Mouse (Mus musculus): ENCODE measurements at regions not wholly inside any gene's neighbourhood (a gene's known extent, or its start where the extent isn't known, plus 50 kb on each side); places are given as distances from the start of the nearest gene placed in this dataset.
A peak's percentile ranks its signal among the peaks of the same experiment; 100 is the strongest.

DNA sequence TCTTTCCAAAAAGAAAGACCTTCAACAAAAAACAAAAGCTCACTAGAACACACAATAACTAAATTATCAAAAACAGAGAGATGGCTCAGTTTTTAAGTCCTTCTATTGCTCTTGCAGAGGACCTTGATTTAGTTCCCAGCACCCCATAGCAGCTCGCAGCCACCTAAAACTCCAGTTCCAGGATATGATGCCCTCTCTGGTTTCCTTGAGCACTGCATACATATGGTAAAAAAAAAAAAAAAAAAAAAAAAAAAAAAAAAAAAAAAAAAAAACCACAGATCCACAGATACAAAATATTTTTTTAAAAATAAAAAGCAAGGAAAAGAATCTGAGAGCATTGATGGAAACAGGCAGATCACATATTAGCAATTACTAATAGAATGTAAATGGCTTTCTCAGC lies 113.2 kb upstream of the Vstm2b start:
- DNase-seq: no peak

GRCm38 (mm10) chr7:40786758-40787157 lies 111.4 kb upstream of the Vstm2b start:
- no peak for DNase-seq

DNA sequence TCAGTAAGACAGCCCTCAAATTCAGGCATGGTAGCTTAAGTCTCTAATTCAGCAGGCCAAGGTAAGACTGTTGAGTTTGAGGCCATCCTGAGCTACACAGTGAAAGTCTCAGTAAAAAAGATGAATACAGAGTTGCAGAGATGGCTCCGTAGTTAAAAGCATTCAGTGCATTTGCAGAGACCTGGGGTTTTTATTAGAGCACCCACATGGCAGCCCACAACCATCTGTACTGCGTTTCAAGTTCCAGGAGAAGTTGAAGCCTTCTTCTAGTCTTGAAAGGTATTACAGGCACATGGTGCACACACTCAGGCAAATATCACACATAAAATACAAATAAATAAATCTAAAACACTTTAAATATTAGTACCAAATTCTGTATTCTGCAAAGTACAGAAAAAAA lies 109.6 kb upstream of the Vstm2b start:
- no peak for DNase-seq

- DNase-seq: no peak
These were observed 103.5 kb upstream of the Vstm2b start for GRCm38 (mm10) chr7:40794458-40795207.

- no peak for DNase-seq
These were observed 98.3 kb upstream of the Vstm2b start for GRCm38 (mm10) chr7:40799794-40800193.

DNA sequence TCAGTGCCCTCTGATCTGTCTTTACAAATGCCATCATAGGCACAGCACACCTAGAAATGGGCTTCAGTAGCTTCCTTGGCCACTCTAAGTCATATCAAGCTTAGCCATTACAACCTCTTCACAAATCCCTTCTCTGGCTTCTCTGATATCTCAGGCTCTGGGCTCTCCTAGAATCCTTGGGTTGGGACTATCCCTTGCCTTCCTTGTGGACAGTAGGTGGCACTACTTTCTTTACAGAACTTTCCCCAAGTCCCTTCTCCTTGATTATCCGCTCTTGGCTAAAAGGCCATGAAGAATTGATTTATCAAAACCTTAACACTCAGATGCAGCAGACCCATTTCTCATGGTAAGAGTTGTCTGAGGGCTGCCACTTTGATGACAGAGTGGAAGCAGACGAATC lies 96.8 kb upstream of the Vstm2b start:
- DNase-seq: peak; percentile 2

GRCm38 (mm10) chr7:40805211-40805610 lies 92.9 kb upstream of the Vstm2b start:
- peak; percentile 24 for DNase-seq

DNA sequence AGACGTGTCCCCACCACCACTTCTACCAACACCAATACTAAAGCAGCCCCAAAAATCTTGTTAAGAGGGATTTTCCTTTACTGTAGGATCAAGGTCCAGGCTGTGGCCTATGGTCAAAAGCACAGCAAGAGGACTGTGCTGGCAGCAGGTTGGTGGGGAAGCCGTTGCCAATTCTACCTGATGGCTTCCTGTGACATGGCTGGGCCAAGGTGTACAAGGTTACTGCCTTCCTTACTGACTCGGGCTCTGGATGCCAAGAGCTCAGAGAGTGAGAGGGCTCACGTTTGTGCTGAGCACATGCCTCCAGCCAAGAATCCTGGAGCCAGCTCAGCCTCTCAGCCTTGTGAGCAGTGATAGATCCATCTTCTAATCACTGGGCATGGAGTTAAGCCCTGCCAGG lies 92.3 kb upstream of the Vstm2b start:
- no peak for DNase-seq

DNA sequence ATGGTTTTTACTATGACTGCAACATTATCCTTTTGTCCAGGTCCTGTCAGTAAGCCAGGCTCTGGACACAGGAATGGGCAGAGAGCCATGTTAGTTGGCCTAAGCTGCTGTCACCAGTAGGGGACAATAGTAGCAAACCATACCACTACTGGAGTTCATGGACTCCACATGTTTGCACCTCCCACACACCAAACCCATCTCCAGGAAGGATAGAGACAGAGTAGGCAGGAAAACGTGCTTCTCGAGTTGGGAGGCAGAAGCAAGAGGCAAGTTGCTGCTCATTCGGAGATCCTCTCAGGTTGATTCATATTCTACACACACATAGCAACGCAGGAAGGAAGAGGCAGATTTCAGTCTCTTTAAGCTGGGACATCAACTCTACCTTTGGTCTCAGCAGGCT lies 85.2 kb upstream of the Vstm2b start:
- no peak for DNase-seq

DNA sequence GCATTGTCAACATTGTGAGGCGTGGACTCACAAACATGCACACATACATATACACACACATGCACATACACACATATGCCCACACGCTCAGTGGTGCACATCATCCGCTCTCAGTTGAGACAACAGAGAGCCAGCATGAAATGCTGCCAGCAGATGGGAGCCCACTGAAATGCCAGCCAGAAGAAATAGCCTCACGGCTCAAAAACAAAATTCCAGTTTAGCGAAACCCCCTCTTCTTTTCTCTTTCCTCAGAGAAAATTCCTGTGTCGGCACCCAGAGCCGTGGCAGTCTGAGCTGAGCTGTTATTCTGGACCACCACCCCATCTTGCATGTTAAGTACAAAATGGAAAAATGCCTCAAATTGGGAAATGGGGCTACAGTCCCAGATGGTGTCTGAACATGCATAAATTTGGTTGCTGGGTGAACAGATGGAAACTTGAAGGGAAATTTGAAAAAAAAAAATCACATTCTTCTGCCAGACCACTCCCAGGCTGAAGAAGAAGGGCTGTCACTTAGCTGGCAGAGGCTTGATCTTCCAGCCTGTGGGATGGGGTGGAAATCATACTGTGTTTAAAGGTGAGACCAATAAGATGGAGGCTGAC lies 72.9 kb upstream of the Vstm2b start:
- DNase-seq: no peak

GRCm38 (mm10) chr7:40829526-40829925 lies 68.6 kb upstream of the Vstm2b start:
- DNase-seq: no peak

GRCm38 (mm10) chr7:40831583-40831982 lies 66.5 kb upstream of the Vstm2b start:
- DNase-seq: no peak

- DNase-seq: no peak
These were observed 55.7 kb upstream of the Vstm2b start for GRCm38 (mm10) chr7:40842344-40842992.

- DNase-seq: no peak
These were observed 51.6 kb upstream of the Vstm2b start for GRCm38 (mm10) chr7:40846512-40846911.
